Mouse (Mus musculus) erythroblast, embryonic 14.5 days (primary cell): ENCODE results near the gene Brd2. TPM values are rescaled to one million over a fixed set of nuclear protein-coding genes. Genes with fewer than 3 reads are reported as not detected.

Experiments
- H3K27me3 ChIP-seq: 2 replicates; pipeline ENCODE4 v1.6.1; 2012; ENCODE audit warnings: inconsistent platforms; ENCODE audit not compliant: control insufficient read depth
- H3K36me3 ChIP-seq: 2 replicates; pipeline ENCODE4 v1.6.1; 2012; ENCODE audit warnings: mild to moderate bottlenecking, inconsistent platforms; ENCODE audit not compliant: control insufficient read depth
- H3K4me1 ChIP-seq: 2 replicates; pipeline ENCODE4 v1.6.1; 2012; ENCODE audit warnings: inconsistent platforms; ENCODE audit not compliant: control insufficient read depth
- H3K4me3 ChIP-seq: replicated peaks from 2 replicates; pipeline ENCODE3; 2012; ENCODE audit warnings: moderate library complexity, mild to moderate bottlenecking, inconsistent platforms
- H3K9me3 ChIP-seq: 2 replicates; pipeline ENCODE4 v1.6.1; 2012; ENCODE audit warnings: low read length, inconsistent platforms, mixed read lengths; ENCODE audit not compliant: control insufficient read depth
- GATA1 ChIP-seq: IDR thresholded peaks from 2 replicates; pipeline ENCODE4 v1.6.1; 2012; ENCODE audit warnings: low read length, inconsistent platforms, mixed read lengths
- TAL1 ChIP-seq: IDR thresholded peaks from 3 replicates; pipeline ENCODE4 v1.6.1; 2012; ENCODE audit warnings: low read length, inconsistent platforms, mixed read lengths
- polyA plus RNA-seq: library from polyadenylated mRNA; stranded (reverse); fragments of >175 nt; gene quantifications from 2 replicates; pipeline ENCODE4 v1.2.3, GENCODE M21; 2012

Gene Brd2
- polyA plus RNA-seq, 1 experiment: 28.3 TPM

DNA sequence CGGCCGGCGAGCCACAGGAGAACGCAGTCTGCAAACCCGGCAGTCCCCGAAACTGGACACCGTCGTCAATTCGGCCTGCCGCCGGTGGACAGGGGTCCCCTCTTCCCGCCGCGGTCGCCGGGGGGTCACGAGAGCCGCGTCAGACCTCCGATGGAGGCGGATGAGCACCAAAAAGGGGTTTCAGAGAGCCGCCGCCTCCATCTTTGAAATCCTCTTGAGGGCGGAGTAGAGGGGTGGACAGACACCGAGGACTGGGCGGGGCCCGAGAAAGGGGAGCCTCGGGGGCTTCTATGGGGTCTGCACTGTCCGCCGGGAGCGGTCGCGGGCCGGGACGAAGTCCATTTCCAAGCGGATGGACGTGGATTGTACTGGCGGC is 3.6 kb downstream of the Brd2 start:
- no peaks in the 10 kb centered on the region for H3K9me3 ChIP-seq
- H3K27me3 ChIP-seq: no peaks in the 10 kb centered on the region
- H3K4me1 ChIP-seq: peaks cover 79% of the 10 kb centered on the region
- peaks cover 52% of the 10 kb centered on the region for H3K36me3 ChIP-seq
- TF ChIP-seq TAL1: no peak
- no peak for TF ChIP-seq GATA1
- H3K4me3 ChIP-seq: peak overlapping the region; percentile 100

- no peaks in the 10 kb centered on the region for H3K27me3 ChIP-seq
- peak overlapping the region; percentile 100 for H3K4me3 ChIP-seq
- no peaks in the 10 kb centered on the region for H3K9me3 ChIP-seq
- H3K36me3 ChIP-seq: peaks cover 57% of the 10 kb centered on the region
- peaks cover 73% of the 10 kb centered on the region for H3K4me1 ChIP-seq
- no peak for TF ChIP-seq TAL1
- no peak for TF ChIP-seq GATA1
Observed at GRCm38 (mm10) chr17:34118113-34118872, 4.1 kb downstream of the Brd2 start.

- Histone ChIP-seq H3K36me3 (peaks cover 64% of the 10 kb centered on the region), H3K9me3 (no peaks in the 10 kb centered on the region), H3K27me3 (no peaks in the 10 kb centered on the region), H3K4me1 (peaks cover 66% of the 10 kb centered on the region), H3K4me3 (peak overlapping the region; percentile 100)
- TF ChIP-seq TAL1: no peak
- TF ChIP-seq GATA1: no peak
Observed at GRCm38 (mm10) chr17:34117421-34118112, 4.9 kb downstream of the Brd2 start.

GRCm38 (mm10) chr17:34116736-34117370 is 5.6 kb downstream of the Brd2 start:
- Histone ChIP-seq H3K36me3 (peaks cover 71% of the 10 kb centered on the region), H3K27me3 (no peaks in the 10 kb centered on the region), H3K4me3 (peak overlapping the region; percentile 100), H3K4me1 (peaks cover 61% of the 10 kb centered on the region), H3K9me3 (no peaks in the 10 kb centered on the region)
- TF ChIP-seq TAL1 (no peak), GATA1 (no peak)

DNA sequence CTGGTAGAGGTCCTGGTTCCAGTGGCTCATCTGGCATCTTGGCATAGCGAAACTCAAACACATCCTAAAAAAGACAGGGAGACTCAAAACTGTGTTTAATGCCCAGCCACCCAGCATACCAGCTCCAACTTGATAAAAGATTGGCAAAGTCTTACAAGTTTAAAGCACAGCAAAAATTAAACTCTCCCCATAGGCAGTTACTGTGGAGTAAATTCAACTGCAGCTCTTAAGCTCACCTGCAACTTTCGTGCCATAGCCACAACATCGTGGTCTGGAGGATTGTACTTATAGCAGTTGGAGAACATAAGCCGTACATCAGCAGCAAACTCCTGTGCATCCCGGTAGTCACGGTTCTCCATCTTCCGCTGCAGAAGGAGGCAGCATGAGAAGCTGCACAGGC is 8.3 kb downstream of the Brd2 start:
- peaks cover 99% of the 10 kb centered on the region for H3K36me3 ChIP-seq
- H3K4me1 ChIP-seq: peaks cover 36% of the 10 kb centered on the region
- no peaks in the 10 kb centered on the region for H3K27me3 ChIP-seq
- TF ChIP-seq GATA1 (no peak), TAL1 (no peak)
- no peaks in the 10 kb centered on the region for H3K9me3 ChIP-seq
- H3K4me3 ChIP-seq: no peak overlapping the region

GRCm38 (mm10) chr17:34110309-34110708 is 12.1 kb downstream of the Brd2 start:
- no peaks in the 10 kb centered on the region for H3K9me3 ChIP-seq
- H3K36me3 ChIP-seq: peaks cover 69% of the 10 kb centered on the region
- H3K4me3 ChIP-seq: no peak overlapping the region
- TF ChIP-seq TAL1 (no peak), GATA1 (no peak)
- no peaks in the 10 kb centered on the region; the same call in 1 of the 2 replicates for H3K27me3 ChIP-seq
- H3K4me1 ChIP-seq: peaks cover 9% of the 10 kb centered on the region

- H3K36me3 ChIP-seq: peaks cover 64% of the 10 kb centered on the region
- TF ChIP-seq TAL1: no peak
- no peak for TF ChIP-seq GATA1
- peaks cover 4% of the 10 kb centered on the region for H3K4me1 ChIP-seq
- no peak overlapping the region for H3K4me3 ChIP-seq
- no peaks in the 10 kb centered on the region for H3K9me3 ChIP-seq
- no peaks in the 10 kb centered on the region; the same call in 1 of the 2 replicates for H3K27me3 ChIP-seq
Observed at GRCm38 (mm10) chr17:34109806-34110195, 12.6 kb downstream of the Brd2 start.

DNA sequence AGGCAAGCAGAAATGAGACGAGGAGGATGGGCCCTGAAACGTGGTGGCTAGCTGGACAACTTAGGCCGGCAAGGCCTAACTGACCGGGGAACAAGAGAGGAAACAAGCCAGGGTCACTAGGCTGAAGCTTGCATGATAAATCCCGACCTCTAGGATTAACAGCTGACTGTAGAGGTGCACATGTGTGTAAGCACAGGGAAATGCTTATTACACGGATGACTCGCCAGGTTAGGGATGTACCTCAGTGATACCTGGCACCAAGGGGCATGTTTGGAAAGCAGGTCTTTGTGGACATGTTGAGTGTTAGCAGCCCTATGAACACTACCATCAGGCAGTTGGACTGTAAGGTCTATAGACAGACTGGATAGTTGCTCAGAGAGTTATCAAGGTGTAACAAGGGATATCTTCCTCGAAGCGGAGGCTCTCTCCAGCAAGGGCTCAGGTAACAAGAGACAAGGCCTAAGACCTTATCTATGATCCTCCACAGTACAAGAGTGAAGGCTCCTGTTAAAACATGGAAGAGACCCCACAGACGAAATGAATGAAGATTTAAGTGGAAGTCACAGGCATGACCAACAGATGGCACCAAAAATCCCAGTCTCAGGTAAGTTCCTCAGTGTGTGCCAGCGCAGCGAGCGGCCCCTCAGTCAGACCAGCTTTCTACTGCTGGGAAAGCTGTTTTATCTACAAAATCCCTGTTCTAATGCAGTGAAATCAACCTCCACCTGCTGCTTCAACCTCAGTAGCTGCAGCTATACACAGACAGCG is 13.2 kb downstream of the Brd2 start:
- Histone ChIP-seq H3K9me3 (no peaks in the 10 kb centered on the region), H3K27me3 (no peaks in the 10 kb centered on the region; the same call in 1 of the 2 replicates), H3K4me1 (peaks cover 2% of the 10 kb centered on the region), H3K36me3 (peaks cover 59% of the 10 kb centered on the region), H3K4me3 (no peak overlapping the region)
- TF ChIP-seq GATA1: no peak
- TF ChIP-seq TAL1: no peak
